Mouse (Mus musculus): ENCODE results near the gene Arhgdib.

- TF ChIP-seq CTCF (IDR thresholded peaks at IDR 0.05; ENCODE audit: low read depth), result no peak
- no peak for TF ChIP-seq EP300 (IDR thresholded peaks at IDR 0.05; ENCODE audit: low read depth)
Observed at GRCm38 (mm10) chr6:136989824-136990497, 48.3 kb upstream of the Arhgdib start.
